Mouse (Mus musculus) thymus, postnatal 10 days (tissue): ENCODE measurements around the gene H2-M10.4.
"Not testable (repeated sequence)": the region's sequence is repeated elsewhere in the genome, so short reads cannot be mapped to it uniquely, and the experiment has no call there.

Experiments
- DNase-seq, 2 experiments: peaks; one replicate each; pipeline ENCODE4 v3.0.0; 2021; ENCODE audit warnings: low spot score in 2 of 2

Gene H2-M10.4

GRCm38 (mm10) chr17:36462234-36462633, at the start of gene H2-M10.4:
Gene H2-M10.4, minus strand, starts transcription at chr17:36462334.
- DNase-seq, result no peak

DNA sequence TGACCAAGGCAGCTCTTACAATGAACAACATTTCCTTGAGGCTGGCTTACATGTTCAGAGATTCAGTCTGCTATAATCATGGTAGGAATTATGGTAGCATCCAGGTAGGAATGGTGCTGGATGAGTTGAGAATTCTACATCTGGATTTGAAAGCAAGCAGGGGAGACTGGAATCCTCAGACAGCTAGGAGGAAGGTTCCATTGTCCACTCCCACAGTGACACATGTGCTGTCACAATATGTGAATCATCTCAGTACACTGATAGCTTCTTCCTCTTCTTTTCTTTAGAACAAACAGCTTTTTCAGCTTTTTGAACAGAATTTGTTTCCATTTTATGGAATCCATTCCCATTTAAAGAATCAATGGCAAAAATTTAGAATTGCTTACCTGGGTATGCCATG, 41.8 kb upstream of the H2-M10.4 start:
- DNase-seq, result no peak

DNA sequence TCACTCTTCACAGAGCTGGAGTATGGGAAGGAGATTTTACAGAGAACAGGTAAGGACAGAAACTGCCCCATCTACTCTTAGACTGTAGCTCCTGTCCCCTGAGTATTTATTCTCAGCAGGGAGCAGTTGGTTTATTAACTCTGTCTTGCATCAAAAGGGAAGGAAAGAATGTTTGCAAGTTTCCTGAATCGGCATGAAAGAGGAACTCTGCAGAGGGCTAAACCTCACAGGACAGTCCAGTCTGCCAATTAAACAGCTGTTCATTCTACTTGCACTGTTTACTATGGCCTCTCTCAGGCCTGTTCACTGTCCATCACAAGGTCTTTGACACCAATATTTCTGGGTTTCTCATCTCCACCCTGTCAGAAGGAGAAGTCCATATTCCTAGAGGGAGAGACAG, 38.3 kb upstream of the H2-M10.4 start:
- DNase-seq, result no peak

DNA sequence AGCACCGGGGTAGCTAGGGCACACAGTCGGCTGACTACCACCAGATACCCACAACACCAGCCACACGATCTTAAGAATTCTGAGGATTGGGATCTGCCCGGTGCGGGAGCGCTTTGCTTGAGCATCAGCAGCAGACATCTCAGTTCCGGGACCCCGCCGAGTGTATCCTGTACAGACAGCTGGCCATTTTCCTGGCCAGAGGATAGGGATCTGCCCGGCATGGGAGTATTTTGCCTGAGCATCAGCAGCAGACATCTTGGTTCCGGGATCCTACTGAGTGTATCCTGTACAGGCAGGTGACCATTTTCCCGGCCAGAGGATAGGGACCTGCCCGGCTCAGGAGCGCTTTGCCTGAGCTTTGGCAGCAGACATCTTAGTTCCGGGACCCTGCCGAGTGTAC, 26.0 kb upstream of the H2-M10.4 start:
- not testable (repeated sequence) for DNase-seq

DNA sequence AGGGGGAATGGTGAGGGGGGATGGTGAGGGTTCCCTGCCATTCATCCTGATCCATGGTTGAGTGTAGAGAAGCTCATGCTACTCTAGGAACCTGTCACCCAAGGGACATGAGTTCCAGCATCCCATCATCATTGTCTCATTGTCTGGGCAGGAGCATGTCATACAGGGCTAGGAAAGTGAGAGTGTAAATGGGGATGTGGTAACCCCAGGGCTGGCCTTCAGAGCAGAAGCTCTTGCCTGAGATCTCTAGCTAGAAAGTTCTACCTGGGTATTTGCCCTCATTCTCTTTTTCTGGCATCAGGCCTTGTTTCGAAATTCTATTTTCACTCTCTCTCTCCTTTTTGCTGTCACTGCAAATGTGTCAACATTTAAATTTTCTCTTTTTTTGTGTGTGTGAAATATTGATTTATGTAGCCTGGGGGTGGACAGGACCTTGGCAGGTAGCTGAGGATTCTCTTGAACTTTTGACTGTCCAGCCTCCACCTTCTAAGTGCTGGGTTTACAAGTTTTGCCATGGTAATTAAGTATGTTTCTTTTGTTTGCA, 24.6 kb upstream of the H2-M10.4 start:
- DNase-seq, result no peak

DNA sequence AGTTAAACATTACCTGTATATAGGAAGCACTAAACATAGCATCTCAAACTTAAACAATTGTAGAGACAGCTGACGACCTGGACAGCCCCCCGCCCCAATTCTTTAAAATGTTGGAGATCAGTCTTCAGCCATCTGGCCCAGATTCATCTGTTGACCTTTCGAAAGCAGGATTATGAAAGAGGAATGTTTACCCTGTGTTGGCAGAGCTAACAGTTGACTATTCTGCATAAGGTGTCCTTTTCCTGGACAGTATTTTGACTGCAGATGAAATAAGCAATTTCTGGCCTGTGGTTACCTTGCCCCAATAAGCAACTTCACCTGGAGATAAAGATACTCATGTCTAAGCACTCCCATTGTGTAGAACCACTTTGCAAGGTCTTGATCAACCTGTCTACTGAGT, 21.7 kb upstream of the H2-M10.4 start:
- DNase-seq, result no peak

DNA sequence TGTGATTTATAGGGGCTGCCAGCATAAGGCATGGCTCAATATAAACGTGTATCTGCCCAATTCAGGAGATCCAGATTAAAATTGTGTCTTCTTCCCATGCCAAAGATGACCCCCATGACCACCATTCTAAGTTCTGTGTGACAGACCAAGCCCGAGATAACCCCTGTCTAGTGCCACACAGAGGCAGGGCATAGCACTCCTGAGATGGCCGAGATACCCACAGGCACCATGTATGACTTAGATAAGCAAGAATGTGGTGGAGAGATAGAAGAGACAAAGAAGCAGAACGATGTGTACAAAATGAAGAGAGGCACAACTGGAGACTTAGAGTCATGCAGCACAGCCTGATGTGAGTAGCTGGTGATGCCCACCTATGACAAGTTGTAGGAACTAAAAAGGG, 5.9 kb downstream of the H2-M10.4 start:
- DNase-seq, result no peak

GRCm38 (mm10) chr17:36431411-36431810, 30.7 kb downstream of the H2-M10.4 start:
- no peak for DNase-seq

- peak in 1 of 2 experiments; percentile 27 for DNase-seq
Observed at GRCm38 (mm10) chr17:36418091-36418754, 43.9 kb downstream of the H2-M10.4 start.

- no peak for DNase-seq
Observed at GRCm38 (mm10) chr17:36417416-36417815, 44.7 kb downstream of the H2-M10.4 start.

- no peak for DNase-seq
Observed at GRCm38 (mm10) chr17:36415407-36415806, 46.7 kb downstream of the H2-M10.4 start.

DNA sequence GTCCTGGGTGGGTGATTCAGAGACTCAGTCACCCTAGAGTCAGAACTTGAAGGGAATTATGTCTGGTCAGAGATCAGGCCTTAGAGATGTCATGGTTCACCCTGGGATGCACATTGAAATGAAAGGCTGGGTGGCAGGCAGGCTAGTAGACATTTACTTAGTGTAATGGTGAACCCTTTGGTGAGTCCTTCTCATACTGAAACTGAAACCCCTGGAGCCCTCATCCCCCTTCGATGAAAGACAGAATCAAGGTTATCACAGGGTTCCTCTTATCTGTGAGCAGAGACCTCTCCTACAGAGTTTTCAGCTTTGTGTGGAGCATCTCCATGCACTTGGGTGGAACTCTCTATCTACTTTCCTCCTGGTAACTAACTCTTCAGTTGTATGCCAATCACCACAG, 47.8 kb downstream of the H2-M10.4 start:
- no peak for DNase-seq
